Mouse (Mus musculus) kidney, adult 11 months (tissue): ENCODE results near the gene Gfer.
"Not testable (repeated sequence)": the region's sequence is repeated elsewhere in the genome, so short reads cannot be mapped to it uniquely, and the experiment has no call there.

Experiments
- DNase-seq: peaks from one replicate; pipeline ENCODE4 v3.0.0; 2022

Gfer gene

DNA sequence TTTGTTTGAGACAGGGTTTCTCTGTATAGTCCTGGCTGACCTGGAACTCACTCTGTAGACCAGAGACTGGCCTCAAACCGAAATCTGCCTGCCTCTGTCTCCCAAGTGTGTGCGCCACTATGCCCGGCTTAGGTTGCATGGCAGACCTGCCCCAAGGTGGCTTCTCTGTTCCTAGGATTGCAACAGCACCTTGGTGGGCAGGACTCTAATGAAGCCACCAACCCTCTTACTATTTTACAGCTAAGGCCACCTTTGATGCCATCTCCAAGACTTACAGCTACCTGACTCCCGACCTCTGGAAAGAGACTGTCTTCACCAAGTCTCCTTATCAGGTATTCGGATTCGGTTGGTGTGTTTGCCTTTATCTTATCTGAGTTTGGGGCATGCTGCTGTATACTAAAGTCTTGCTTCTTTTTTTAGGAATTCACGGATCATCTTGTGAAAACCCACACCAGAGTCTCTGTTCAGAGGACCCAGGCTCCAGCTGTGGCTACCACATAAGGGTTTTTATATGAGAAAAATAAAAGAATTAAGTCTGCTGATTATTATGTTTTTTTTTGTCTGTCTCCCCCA is 25.5 kb upstream of the Gfer start:
- not testable (repeated sequence) for DNase-seq

DNA sequence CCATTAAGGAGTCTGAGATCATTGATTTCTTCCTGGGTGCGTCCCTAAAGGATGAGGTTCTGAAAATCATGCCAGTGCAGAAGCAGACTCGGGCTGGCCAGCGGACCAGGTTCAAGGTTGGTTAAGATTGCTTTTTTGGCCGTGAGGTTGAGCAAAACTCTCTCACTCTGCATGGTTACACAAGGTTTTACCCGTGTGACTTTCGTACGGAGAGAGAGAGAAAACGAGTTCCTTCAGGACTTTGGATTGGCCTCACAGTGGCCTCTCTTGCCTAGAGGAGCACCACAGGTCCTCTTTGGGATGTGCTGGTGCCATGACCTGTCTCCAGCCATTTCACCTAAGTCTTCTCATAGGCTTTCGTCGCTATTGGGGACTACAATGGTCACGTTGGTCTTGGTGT is 24.7 kb upstream of the Gfer start:
- not testable (repeated sequence) for DNase-seq

DNA sequence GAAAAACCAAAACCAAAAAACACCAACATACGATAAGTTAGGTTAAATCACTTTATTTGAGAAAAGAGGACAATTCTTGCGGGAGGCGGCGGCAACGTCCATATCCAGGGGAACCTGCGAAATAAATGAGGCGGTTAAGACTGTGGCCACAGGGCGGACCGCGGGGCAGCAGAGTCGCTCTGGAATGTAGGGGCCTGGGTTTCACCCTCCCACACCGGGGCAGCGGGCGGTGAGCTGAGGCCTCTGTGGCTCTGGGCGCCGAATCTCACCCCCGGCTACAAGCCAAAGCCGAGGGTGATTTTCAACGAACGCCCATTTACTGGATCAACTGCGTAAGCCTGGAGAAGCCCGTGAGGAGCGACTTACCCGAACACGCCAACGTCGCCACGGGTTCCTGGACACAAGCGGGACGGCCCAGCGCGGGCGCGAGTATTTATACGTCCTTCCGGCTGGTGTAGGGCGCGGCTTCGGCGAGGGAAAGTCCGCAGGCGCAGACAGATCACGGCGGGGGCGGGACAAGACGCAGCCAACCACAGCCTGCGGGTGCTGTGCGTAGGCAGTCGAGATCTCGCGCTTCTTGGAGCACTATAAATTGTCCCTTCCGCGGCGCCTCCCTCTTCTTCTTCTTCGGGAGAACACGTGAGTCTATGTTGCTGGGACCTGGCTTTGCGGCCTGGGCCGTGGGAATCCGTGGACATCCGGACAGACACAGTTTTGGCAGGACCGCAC is 23.7 kb upstream of the Gfer start:
- DNase-seq: peak; percentile 98

DNA sequence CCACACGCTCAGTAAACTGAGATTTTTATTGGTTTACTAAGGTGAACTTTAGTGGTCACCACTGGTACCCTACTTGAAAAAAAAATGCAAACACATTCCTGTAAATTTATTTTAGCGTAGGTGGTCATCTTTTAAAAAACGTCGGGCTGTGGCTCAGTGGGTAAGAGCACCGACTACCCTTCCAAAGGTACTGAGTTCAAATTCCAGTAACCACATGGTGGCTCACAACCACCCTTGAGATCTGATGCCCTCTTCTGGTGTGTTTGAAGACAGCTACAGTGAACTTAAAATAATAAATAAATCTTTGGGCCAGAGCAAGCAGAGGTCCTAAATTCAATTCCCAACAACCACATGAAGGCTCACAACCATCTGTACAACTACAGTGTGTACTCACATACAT is 23.0 kb upstream of the Gfer start:
- DNase-seq: not testable (repeated sequence)

DNA sequence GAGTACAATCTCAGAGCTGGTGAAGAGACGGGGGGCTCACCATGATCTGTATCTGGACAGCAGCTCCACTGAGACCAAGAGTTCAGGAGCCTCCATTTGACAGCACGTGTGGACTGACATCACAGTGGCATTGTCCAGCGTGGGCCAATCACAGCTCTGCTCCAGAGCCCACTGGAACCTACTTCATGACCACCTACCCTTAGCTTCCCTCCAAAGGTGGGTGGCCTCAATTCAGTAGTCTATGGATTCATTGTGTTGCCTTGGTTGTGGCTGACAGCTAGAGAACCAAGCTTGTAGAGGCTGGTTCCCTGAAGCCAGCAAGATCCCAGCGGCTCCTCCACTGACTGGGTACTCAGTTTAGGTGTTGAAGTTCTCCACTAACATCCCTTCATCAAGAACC is 22.0 kb upstream of the Gfer start, which contains the start of the genes Rnf151 and Rps2:
Rnf151 (minus strand) TSS at position 121 of the 400 bp plus-strand sequence.
Rps2 (plus strand) TSS at position 174 of the 400 bp plus-strand sequence.
- DNase-seq: no peak

DNA sequence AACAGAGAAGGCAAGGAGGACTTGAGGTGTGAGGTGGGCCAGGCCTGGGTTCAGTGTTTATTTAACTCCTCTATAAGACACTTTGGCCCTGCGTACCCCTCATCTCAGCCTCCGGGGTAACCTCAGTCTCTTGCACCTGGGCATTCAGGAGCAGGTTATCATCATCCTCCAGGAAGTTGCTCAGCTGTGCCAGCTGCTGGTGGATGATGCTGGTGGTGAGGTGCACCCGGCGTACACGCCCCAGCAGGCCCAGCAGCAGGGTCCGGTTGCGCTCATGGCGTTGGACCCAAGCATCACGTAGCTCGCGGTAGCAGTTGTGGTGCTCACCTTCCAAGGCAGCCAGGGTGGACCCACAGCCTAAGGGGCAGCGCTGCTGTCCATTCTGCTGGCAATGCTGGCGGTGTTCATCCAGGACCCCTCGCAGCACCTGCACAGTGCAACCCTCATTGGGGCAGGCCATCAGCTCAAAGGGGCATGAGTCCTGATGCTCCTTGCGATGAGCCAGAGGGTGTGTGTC is 20.3 kb upstream of the Gfer start:
- DNase-seq: no peak

DNA sequence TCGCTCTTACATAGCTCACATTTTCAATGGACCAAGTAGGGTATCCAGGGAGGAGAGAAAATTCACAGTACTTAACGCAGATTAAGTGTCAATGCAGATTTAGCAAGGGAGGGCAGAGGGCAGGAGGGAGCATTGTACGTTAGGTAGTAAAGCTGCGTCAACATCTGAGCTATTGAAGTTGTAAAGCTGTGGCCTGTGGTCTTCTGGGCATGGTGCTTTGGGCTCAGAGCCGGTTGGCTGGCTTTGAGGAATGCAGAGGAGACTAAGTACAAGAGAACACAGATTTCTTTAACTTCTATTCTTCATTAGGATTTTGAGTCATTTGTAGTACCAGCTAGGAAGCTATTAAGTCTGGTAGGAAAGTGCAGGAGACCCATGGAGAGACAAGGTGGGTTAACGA is 19.6 kb upstream of the Gfer start:
- DNase-seq: no peak

DNA sequence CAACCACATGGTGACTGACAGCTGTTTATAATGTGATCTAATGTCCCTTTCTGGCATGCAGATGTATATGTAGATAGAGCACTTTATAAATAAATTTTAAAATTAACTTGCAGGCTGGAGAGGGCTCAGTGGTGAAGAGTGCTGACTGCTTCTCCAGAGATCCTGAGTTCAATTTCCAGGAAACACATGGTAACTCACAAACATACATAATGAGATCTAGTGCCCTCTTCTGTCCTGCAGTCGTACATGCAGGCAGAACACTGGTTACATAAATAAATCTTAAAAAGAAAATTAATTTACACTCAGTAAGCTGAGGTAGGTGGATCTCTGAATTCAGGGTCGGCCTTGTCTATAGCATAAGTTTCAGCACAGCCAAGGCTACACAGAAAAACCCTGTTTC is 12.7 kb upstream of the Gfer start:
- no peak for DNase-seq

DNA sequence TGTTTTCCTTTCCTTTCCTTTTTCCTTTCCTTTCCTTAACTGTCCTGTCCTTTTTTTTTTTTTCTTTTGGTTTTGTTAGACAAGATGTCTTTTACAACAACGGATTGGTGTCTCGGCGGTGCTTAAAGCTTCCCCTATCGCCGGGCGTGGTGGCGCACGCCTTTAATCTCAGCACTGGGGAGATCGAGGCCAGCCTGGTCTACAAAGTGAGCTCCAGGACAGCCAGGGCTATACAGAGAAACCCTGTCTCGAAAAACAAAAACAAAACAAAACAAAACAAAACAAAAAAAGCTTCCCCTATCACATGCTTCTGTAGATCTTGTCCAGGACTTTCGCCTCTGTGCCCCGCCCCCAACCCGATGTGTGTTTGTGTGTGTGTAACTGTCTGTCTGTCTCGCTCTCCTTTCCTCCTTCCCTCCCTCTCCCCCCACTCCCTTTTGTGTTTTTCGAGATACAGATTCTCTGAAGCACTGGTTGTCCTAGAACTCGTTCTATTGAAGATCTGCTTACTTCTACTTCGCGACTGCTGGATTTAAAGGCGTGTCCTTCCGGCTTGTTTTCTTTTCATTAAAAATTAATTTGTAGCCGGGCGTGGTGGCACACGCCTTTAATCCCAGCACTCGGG is 12.0 kb upstream of the Gfer start:
- no peak for DNase-seq

DNA sequence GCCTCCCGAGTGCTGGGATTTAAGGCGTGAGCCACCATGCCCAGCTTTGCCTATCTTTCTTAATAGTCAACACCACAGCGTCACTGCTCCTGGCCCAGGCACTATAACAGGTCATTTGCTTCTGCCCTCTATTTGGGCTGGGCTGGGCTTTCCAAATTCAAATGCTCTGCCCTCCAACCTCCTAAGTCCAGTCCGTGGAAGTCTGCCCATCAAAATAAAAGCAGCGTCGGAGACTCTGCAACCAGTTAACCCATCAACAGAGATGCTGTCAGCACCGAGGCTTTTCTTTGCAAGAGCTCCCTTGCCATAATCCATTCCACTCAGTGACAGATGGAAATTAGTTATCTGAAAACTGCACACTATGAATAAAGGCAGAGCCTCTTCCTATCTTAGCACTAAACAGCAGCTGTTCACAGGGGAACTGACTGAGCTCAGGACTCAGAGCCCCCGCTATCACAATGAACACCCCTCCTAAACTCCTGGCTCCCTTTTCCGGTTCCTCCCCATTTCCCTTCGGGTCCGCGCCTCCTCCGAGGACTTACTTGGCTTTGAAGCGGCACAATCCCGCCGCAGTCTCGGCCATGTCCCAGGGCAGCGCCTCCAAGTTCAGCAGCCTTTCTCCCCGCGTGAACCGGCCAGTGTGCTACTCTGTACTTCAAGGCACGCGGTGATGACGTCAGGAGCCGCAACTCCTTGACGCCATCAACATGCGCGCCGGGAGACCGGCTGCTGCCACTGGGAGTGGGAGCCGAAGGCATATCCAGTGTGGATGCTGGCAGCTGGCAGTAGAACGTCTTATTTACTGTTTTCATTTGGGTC is 11.2 kb upstream of the Gfer start, which contains the start of gene Tbl3:
Tbl3 (minus strand) TSS at position 679 of the 819 bp plus-strand sequence.
- peak; percentile 91 for DNase-seq

DNA sequence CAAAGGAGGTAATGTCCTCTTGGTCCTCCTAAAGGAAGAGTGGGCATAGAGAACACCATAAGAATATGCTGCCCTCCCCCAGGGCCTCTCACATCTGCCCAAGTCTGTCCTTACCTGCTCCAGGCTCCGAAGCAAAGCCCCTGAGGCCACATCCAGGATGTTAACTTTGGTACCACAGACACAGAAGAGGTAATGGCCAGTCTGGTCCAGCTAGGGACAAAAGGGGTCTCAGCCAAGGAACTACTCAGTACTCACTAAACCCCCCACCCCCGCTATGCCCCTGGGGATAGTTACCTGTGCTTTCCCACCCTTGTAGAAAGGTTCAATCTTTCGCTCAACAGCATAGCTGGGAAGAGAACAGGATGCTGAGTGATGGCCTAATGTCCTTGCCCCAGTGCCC is 9.9 kb upstream of the Gfer start:
- DNase-seq: no peak

DNA sequence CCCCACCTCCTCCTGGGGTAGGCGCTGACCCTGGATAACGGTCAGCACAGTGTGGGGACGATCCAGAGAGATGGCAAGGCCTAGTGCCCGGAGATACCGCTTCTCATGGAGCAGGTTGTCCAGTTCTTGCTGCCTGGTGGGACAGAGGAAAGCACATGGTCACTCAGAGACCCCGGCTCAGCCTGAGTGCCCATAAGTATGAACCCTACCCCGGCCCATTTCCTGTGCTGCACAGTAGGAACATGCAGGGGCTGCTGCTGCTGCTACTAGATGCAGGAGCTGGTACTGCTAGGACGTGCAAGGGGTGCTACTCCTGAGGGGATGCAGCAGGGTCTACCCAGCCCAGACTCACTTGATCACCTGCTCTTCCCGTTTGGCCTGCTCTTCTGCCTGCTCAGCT is 5.3 kb upstream of the Gfer start:
- no peak for DNase-seq

DNA sequence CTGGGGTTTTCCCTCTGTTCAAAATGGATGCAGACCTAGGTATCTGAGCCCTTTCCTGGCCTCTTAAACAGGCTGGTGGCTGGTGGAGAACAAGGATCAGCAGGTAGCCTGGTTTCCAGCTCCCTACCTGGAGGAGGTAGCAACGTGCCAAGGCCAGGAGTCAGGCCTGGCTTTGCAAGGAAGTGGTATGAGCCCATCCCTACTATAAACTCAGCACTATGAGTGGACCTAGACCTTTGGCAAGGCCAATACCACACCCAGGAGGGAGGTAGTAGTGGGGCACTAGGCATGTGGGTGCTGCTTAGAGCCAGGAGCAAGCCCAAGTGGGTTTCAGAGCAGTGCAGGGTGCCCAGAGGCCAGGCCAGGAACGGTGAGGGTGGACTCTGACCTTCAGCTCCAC is 3.5 kb upstream of the Gfer start:
- DNase-seq: no peak

DNA sequence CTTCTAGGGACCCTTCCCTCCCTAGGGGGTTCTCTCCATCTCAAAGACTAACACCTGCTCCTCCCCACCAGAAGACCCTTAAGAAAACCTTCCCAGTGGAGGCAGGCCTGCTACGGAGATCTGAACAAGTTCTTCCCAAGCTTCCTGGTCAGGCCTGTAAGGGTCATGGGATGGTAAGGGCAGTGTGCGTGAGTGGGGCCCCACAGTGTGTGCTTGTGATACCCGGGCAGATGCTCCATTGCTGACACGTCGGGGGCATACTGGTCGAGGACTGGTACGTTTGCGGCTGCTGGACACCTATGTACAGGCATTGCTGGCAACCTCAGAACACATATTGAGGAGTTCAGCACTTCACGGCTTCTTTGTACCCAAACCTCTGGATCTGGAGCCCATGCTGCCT is 2.8 kb upstream of the Gfer start:
- DNase-seq: no peak

DNA sequence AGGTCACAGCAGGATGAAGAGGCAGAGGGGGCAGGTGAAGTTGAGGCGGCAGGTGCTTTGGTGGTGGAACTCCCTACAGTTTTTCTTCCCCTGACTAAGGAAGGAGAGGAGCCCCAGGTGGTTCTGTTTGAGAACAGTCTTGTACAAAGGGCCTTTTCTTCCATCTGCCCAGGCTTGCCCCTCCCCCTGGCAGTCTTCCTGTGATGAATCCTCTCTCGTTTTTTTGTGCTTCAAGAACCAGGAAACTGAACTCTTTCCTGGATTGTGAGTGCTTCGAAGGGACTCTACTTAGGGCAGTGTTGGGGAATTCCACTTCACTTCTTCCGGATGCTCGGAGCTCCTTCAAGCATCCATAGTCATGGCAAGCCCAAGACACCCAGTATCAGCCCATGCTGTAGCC is 2.0 kb upstream of the Gfer start:
- no peak for DNase-seq

DNA sequence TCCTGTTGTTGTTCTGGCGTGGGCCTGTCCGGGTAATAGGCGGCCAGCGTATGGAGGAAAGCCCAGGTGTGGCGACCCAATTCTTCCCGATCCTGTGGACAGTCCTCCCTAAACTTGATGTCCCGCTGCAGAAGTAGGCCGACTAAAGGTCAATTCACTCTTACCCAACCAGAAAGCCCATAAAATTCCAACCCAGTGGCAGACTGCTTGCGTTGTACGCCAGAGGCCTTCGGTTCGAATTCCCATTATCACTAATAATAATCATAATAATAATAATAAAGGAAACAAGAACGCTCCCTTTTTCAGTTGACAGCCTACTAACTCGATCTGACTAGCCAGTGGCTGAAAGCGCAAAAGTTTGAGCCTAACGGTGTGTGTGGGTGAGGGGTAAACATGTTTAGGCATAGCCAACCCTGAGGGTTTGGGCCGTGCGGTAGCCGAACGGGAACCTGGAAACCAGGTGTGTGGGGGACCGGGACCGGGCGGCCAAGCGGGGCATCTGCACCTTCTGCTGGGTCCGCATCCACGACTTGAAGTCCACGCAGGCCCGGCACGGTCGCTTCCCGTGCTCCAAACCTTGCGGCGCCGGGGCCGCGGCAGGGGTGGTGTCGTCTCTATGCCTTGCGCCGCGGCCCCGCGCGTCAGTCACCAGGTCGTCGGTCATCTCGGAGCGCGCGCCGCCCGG is 488 bp downstream of the Gfer start:
- no peak for DNase-seq

DNA sequence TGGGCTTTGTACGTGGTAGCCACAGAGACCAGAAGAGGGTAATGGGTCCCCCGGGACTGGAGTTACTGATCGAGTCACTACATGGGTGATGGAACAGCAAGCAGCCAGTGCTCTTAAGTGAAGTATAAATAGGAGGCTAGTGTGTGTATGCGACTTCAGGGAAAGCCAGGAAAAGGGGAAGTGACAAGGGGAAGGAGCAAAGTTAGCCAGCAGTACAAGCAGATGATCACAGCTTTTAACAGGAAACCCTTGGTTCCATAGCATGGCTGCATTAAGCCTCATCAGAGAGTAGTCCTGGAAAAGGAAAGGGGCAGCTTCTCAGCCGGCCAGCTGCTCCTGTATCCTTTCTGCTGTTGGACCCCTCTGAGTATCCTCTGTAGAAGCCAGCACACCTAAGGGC is 3.6 kb downstream of the Gfer start:
- no peak for DNase-seq

DNA sequence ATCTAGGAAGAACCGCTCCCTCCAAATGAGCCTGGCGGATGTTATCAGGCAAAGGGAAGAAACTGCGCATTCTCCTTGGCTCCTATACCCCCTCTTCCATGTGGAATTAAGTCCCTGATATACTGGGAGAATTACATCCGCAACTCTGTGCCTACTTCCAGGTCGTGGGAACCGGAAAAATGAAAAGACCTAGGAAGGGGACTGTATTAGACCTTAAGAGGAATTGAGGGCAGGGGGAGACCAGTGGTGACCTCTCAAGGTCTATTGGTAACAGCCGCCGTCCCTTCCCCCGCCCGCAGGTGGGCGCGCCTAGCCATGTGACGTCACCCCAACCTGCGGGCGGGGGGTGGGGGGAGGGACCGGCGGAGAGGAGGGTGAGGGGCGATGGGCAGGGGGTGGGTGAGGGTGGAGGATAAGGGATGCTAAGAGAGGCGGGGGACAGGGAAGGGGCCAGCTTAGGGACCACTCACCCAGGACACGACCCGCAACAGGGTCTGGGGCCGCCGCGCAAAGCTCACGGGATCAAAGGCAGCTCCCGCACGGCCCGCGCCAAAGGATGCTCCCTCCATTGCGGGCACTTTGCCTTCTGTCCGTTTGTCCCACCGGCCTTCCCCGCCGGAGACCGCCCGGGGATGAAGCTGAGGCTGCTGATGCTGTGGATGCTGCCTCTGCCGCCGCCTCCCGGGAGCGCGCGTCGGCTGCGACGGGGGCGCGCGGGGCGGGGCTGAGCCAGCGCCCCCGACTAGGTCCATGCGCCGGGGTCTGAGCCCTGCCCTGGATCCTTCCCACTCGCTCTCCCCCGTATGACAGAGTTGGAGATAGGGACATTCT is 6.5 kb downstream of the Gfer start, which contains the start of gene Syngr3:
Syngr3 (minus strand) TSS at position 705 of the 831 bp plus-strand sequence.
- no peak for DNase-seq

DNA sequence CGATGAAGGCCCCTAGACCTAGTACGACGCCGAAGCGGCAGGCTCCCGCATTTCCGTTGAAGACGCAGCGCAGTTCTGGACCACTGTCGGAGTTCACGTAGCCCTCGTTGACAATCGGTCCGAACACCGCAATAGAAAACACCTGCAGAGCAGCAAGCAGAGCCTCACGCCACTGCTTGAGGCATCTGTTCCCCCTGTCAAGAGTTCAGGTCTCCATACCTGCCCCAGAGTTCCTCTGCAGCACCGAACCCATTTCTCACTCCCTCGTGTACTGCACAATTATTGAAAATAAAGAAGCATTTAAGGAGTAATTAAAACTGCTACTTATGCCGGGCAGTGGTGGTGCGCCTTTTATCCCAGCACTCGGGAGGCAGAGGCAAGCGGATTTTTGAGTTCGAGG is 8.4 kb downstream of the Gfer start:
- DNase-seq: no peak

DNA sequence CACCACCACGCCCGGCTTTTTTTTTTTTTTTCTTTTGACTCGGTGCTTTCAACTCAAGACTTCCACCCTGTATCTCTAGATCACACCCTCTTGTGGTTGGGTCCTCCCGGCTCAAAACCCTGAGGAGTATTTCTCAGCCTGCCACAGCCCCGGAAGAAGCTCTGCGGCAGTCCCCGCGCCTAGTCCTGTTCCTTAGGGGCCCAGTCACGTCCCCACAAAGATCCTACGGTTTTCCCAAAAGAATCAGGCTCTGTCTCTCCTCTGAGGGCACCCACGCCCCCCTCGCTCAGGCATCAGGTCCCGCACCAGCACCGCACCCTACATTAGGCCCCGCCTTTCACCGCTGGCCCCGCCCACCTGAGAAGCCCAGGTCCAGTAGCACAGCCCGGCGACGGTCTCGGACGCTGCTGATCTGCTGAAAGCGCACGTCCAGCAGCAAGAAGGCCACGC is 8.8 kb downstream of the Gfer start:
- DNase-seq: no peak

DNA sequence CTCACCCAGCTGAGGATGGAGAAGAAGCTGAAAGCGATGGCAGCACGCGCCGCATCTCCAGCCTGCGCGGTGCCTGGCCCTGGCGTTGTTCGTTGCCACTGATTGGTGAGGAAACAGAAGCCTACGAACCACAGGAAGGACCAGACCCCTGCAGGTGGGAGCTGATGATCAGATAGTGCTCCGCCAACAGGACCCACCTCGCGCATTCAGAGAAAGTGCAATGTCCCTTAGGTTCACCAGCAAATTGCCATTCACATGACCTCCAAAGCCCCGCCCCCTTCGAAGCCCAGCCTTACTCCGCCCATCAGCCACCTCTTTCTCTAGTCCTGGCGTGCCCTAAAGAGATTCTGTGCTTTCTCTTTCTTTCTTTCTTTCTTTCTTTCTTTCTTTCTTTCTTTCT is 9.4 kb downstream of the Gfer start:
- peak; percentile 49 for DNase-seq
